Mouse (Mus musculus) cortical plate, adult 2 months (tissue): ENCODE measurements around the gene Ptcra.

Experiments
- CTCF ChIP-seq: fragments of 200-500 bp; IDR thresholded peaks from 2 replicates; pipeline ENCODE4 v1.5.1; 2011; ENCODE audit warnings: mild to moderate bottlenecking, control low read depth, low read length; ENCODE audit not compliant: insufficient read depth; ENCODE audit errors: extremely low read depth
- POLR2A ChIP-seq: fragments of 200-500 bp; IDR thresholded peaks from 2 replicates; pipeline ENCODE4 v1.6.1; 2011; ENCODE audit warnings: mild to moderate bottlenecking, low read length, control low read depth; ENCODE audit not compliant: insufficient read depth; ENCODE audit errors: extremely low read depth

- TF ChIP-seq CTCF (no peak), POLR2A (no peak)
Observed at GRCm38 (mm10) chr17:46763544-46763943, at the start of gene Ptcra.
